17 mouse cellular contexts compared by ENCODE assay signal in the genomic region with DNA sequence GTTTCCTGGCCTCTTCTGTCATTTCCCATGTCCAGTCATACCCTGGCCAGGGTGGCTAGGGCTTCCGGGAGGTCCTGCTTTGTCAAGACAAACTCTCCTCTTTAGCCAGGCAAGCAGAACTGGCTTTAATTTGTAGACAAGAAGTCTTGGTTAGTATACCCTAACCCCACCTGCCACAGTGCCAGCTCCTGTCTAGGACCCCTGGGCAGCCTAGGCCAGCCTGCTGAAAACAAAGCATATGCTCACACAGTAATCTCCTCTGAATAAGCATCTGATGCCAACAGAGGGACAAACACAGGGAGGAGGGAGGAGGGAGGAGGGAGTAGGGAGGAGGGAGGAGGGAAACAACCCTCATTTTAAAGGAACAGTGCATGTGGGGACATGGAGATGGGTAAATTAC. TPM values are rescaled to one million over a fixed set of nuclear protein-coding genes. Genes with fewer than 3 reads are reported as not detected.
DNase-seq lines count a peak whose midpoint lies in the region; ATAC-seq and TF ChIP-seq lines count a peak whose summit lies in the region.
"Had no signal": no experiment of that assay in that cellular context is flagged by ENCODE, and none has a peak within 500 bp of the region (broad histone marks: within the 10 kb centered on the region; RNA-seq: fewer than 3 reads in every experiment).

No protein-coding gene starts in this region.

- H3K4me2 ChIP-seq in hindbrain, embryonic 13.5 days: no peak overlapping the region
- no peak overlapping the region for H3K4me2 ChIP-seq in hindbrain, embryonic 12.5 days (replicated peaks)
- no peak overlapping the region for H3K4me2 ChIP-seq in hindbrain, embryonic 15.5 days
- H3K4me2 ChIP-seq: heart, embryonic 11.5 days; limb, embryonic 15.5 days; lung, embryonic 15.5 days; midbrain, embryonic 12.5 days had no signal

- no peak overlapping the region for H3K4me3 ChIP-seq in hindbrain, embryonic 13.5 days
- H3K4me3 ChIP-seq in hindbrain, embryonic 12.5 days: no peak overlapping the region
- H3K4me3 ChIP-seq in hindbrain, embryonic 15.5 days: no peak overlapping the region
- H3K4me3 ChIP-seq in thymus, adult 2 months (ENCODE audit: control insufficient read depth, insufficient read depth, low read length): no peak overlapping the region
- H3K4me3 ChIP-seq: limb, embryonic 15.5 days; lung, embryonic 15.5 days; midbrain, embryonic 12.5 days had no signal

- H3K27me3 ChIP-seq in hindbrain, embryonic 13.5 days: no peaks in the 10 kb centered on the region
- H3K27me3 ChIP-seq in hindbrain, embryonic 12.5 days: no peaks in the 10 kb centered on the region
- no peaks in the 10 kb centered on the region for H3K27me3 ChIP-seq in hindbrain, embryonic 15.5 days
- H3K27me3 ChIP-seq in thymus, adult 2 months (ENCODE audit: control insufficient read depth, insufficient read depth, low read length): no peaks in the 10 kb centered on the region
- H3K27me3 ChIP-seq: limb, embryonic 15.5 days; lung, embryonic 15.5 days; midbrain, embryonic 12.5 days had no signal

- 83% methylated on average over 1 of the region's 1 CpGs for WGBS in hindbrain, embryonic 13.5 days
- WGBS in hindbrain, embryonic 12.5 days: 82% methylated on average over 1 of the region's 1 CpGs
- WGBS in hindbrain, embryonic 15.5 days: 88% methylated on average over 1 of the region's 1 CpGs
- 97% methylated on average over 1 of the region's 1 CpGs for WGBS in thymus, adult 2 months

- no peak for TF ChIP-seq POLR2A in brain, embryonic 14.5 days (IDR thresholded peaks at IDR 0.05; ENCODE audit: borderline replicate concordance, extremely low read depth, insufficient read depth, insufficient read length, poor library complexity, severe bottlenecking)
- TF ChIP-seq POLR2A in thymus, adult 2 months (IDR thresholded peaks at IDR 0.05; ENCODE audit: control insufficient read depth, extremely low read depth, insufficient read depth, low read length, poor library complexity): no peak

- no peak overlapping the region for H3K9ac ChIP-seq in hindbrain, embryonic 13.5 days
- H3K9ac ChIP-seq in hindbrain, embryonic 12.5 days: no peak overlapping the region
- H3K9ac ChIP-seq in hindbrain, embryonic 15.5 days: no peak overlapping the region
- H3K9ac ChIP-seq: limb, embryonic 15.5 days; lung, embryonic 15.5 days; midbrain, embryonic 12.5 days had no signal

- no peaks in the 10 kb centered on the region for H3K9me3 ChIP-seq in hindbrain, embryonic 13.5 days
- H3K9me3 ChIP-seq in hindbrain, embryonic 12.5 days (replicated peaks): no peaks in the 10 kb centered on the region
- no peaks in the 10 kb centered on the region for H3K9me3 ChIP-seq in hindbrain, embryonic 15.5 days
- H3K9me3 ChIP-seq: G1E; limb, embryonic 15.5 days; lung, embryonic 15.5 days; midbrain, embryonic 12.5 days had no signal

- ATAC-seq in hindbrain, embryonic 13.5 days (ENCODE audit: low FRiP score): peak; percentile 49
- no peak for ATAC-seq in hindbrain, embryonic 12.5 days (ENCODE audit: low FRiP score)
- peak; percentile 80 for ATAC-seq in hindbrain, embryonic 15.5 days (ENCODE audit: low FRiP score, low read depth)

- H3K4me1 ChIP-seq in hindbrain, embryonic 13.5 days (replicated peaks): peaks cover 38% of the 10 kb centered on the region
- H3K4me1 ChIP-seq in hindbrain, embryonic 12.5 days: peaks cover 13% of the 10 kb centered on the region
- peaks cover 15% of the 10 kb centered on the region for H3K4me1 ChIP-seq in hindbrain, embryonic 15.5 days (replicated peaks)
- H3K4me1 ChIP-seq in thymus, adult 2 months (replicated peaks; ENCODE audit: control insufficient read depth, insufficient read depth, low read length): no peaks in the 10 kb centered on the region
- H3K4me1 ChIP-seq: lung, embryonic 15.5 days had no signal

- TF ChIP-seq CTCF in brain, embryonic 14.5 days (IDR thresholded peaks at IDR 0.05; ENCODE audit: borderline replicate concordance, extremely low read depth, insufficient read depth, insufficient read length): no peak
- TF ChIP-seq CTCF in thymus, adult 2 months (IDR thresholded peaks at IDR 0.05; ENCODE audit: borderline replicate concordance, control insufficient read depth, extremely low read depth, insufficient read depth, low read length, poor library complexity): no peak

- peaks cover 31% of the 10 kb centered on the region for H3K36me3 ChIP-seq in hindbrain, embryonic 13.5 days
- H3K36me3 ChIP-seq in hindbrain, embryonic 12.5 days: peaks cover 3% of the 10 kb centered on the region; the same call in 1 of the 2 replicates
- H3K36me3 ChIP-seq in hindbrain, embryonic 15.5 days: 0 out of 2 replicates have a peak, but pooled peaks cover 1% of the 10 kb centered on the region
- no peaks in the 10 kb centered on the region for H3K36me3 ChIP-seq in thymus, adult 2 months (ENCODE audit: control insufficient read depth, insufficient read depth, low read length)
- H3K36me3 ChIP-seq: lung, embryonic 15.5 days had no signal

- peak overlapping the region; percentile 67; the same call in 1 of the 2 replicates for H3K27ac ChIP-seq in hindbrain, embryonic 13.5 days
- H3K27ac ChIP-seq in hindbrain, embryonic 12.5 days: no peak overlapping the region
- H3K27ac ChIP-seq in hindbrain, embryonic 15.5 days (replicated peaks): 0 out of 2 replicates have a peak overlapping the region, but pooled peaks have one; percentile 21
- no peak overlapping the region for H3K27ac ChIP-seq in thymus, adult 2 months (ENCODE audit: control insufficient read depth, insufficient read depth, low read length)
- H3K27ac ChIP-seq: limb, embryonic 15.5 days; lung, embryonic 15.5 days; midbrain, embryonic 12.5 days had no signal

- DNase-seq in brain, embryonic 14.5 days (ENCODE audit: low read depth): peak; percentile 72
- peak; percentile 76 to 84 for DNase-seq in cerebellum, postnatal 10 days
- no peak for DNase-seq in frontal cortex, postnatal 10 days (ENCODE audit: low spot score in 2 of 2)
- no peak for DNase-seq in layer of hippocampus, adult 9-10 months (ENCODE audit: low spot score)
- no peak for DNase-seq in thymus, adult 2 months
- DNase-seq: adrenal gland, postnatal 36 days; B cell, adult 2 months; kidney, postnatal 14 days; right cerebral cortex, postnatal 25 days had no signal

RNA-seq across cellular contexts. Expression of a gene that starts 42.3 kb away (rescaled TPM):
- 38.2 and 43.9 TPM in 2 replicates for polyA plus RNA-seq in hindbrain, embryonic 13.5 days (2015; fragmentation: Nextera tagmentation; extraction: Ambion mirVana)
- 49.2 and 51.9 TPM in 2 replicates for polyA plus RNA-seq in hindbrain, embryonic 12.5 days (2016; fragmentation: Nextera tagmentation; extraction: Ambion mirVana)
- 71.9 and 78.9 TPM in 2 replicates for polyA plus RNA-seq in brain, embryonic 14.5 days (2012; rRNA removed)
- polyA plus RNA-seq in hindbrain, embryonic 15.5 days (2015; fragmentation: Nextera tagmentation; extraction: Ambion mirVana): 47.7 and 50.9 TPM in 2 replicates
- polyA plus RNA-seq in thymus, adult 2 months (2012; rRNA removed): 466 and 519 TPM in 2 replicates

Comparison
In these comparisons a context has a peak if more than half of its experiments do, and no peak if none do; other contexts are left out.
1. H3K27ac ChIP-seq: peak in hindbrain, embryonic 13.5 days (single experiment) and hindbrain, embryonic 15.5 days (single experiment); none in hindbrain, embryonic 12.5 days (single experiment) and thymus, adult 2 months (single experiment).
2. DNase-seq: peak in brain, embryonic 14.5 days (single experiment) and cerebellum, postnatal 10 days (2 of 2); none in frontal cortex, postnatal 10 days (0 of 2), layer of hippocampus, adult 9-10 months (single experiment) and thymus, adult 2 months (single experiment).